Mouse (Mus musculus): ENCODE measurements at regions not wholly inside any gene's neighbourhood (a gene's known extent, or its start where the extent isn't known, plus 50 kb on each side); places are given as distances from the start of the nearest gene placed in this dataset.
"Not testable (repeated sequence)": the region's sequence is repeated elsewhere in the genome, so short reads cannot be mapped to it uniquely, and the experiment has no call there.

DNA sequence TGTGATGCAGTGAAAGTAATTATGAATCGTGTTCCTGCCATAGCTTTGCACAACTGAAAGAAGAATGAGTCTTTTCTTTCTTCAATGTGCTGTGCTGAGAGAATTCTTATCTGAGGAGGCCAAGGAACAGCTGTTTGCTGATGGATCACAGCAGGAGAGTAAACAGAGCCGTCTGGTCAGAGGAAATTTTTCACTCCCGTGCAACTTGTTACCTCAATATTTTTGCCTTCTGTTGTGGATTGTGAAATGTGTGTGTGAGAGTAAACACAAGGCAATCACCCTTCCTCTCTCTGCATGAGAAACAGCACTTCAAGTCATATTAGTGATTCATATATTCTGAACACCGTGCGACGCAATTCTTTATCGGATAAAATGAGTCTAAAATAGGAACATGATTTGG, 171.9 kb downstream of the Epm2a start:
- DNase-seq (ENCODE audit: low read depth, low spot score), result no peak

- DNase-seq (ENCODE audit: low read depth, low spot score), result no peak
These were observed 173.9 kb downstream of the Epm2a start for GRCm38 (mm10) chr10:11517122-11517521.

DNA sequence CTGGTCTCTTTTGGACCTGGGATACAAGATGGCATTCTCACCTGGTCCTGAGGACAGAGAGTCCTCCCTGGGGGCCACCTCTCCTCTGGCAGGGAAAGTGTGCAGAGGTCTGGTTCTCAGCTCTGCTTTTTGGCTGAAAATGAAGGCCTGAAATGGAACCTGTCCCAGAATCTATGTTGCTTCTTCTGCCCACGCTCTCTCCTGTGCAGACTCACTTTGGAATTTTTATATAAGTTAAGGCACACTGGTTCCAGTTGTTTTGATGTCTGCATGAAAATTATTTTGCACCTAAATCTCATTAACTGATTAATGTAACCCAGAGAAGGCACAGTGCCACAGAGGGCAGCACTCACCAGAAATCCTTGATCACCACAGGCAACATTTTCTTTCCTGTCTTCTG, 188.1 kb downstream of the Epm2a start:
- no peak for DNase-seq (ENCODE audit: low read depth, low spot score)

- DNase-seq (ENCODE audit: low read depth, low spot score), result not testable (repeated sequence)
These were observed 212.2 kb downstream of the Epm2a start for GRCm38 (mm10) chr10:11555376-11555775.

DNA sequence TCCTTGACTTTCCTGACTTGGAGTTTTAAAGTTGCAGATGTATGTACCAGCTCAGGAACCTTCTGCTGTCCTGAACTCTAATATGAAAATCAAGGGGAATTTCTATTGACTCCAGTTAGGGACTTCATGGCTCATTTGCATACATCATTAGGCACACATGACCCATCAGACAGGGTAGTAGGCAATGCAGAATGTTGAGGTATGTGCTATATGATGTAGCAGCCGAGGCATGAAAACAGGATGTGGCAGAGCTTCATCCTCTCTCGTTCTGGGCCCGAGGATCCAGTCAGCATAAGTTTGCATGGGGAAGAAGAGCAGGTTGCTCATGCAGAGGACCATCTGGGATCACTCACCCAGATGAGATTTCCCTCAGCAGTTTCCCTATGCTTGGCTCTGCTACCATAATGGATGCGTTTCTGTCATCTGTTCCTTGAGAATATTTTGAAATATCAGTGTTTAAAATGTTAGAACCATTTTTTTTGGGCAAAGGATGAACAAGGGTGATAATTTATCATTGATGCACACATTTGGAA, 227.4 kb downstream of the Epm2a start:
- DNase-seq (ENCODE audit: low read depth, low spot score), result no peak

- no peak for DNase-seq (ENCODE audit: low read depth, low spot score)
These were observed 265.2 kb downstream of the Epm2a start for GRCm38 (mm10) chr10:11608451-11608850.

DNA sequence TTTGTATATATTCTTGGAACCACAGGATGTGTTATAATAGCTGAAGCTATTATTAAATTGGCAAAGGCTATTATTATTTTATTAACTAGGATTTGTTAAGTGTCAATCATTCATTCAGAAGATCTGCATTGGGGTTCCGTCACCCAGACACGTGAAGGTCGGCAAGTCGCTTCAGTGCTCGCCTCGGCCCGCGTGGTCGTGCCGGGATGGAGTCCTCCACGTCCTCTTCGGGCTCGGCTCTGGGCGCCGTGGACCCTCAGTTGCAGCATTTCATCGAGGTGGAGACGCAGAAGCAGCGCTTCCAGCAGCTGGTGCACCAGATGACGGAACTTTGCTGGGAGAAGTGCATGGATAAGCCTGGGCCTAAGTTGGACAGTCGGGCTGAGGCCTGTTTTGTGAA, 265.9 kb downstream of the Epm2a start:
- not testable (repeated sequence) for DNase-seq (ENCODE audit: low read depth, low spot score)

DNA sequence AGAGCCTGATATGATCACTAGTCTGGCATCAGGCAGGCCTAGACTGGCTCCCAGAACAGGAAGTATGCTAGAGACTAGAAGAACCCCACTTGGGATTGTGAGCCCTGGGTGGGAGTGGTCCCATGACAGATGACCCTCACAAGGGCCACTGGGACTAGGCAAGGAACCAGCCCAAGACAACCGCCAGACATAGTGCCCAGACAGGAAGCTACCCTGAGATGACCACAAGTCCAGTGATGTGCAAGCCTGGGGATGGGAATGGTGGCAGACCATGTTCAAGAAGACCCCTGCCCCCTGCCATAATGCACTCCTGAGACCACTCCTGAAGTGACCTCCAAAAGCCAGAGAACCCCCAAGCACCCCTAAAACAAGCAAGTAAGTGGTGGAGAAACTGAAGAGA, 304.9 kb downstream of the Epm2a start:
- DNase-seq (ENCODE audit: low read depth, low spot score), result no peak

DNA sequence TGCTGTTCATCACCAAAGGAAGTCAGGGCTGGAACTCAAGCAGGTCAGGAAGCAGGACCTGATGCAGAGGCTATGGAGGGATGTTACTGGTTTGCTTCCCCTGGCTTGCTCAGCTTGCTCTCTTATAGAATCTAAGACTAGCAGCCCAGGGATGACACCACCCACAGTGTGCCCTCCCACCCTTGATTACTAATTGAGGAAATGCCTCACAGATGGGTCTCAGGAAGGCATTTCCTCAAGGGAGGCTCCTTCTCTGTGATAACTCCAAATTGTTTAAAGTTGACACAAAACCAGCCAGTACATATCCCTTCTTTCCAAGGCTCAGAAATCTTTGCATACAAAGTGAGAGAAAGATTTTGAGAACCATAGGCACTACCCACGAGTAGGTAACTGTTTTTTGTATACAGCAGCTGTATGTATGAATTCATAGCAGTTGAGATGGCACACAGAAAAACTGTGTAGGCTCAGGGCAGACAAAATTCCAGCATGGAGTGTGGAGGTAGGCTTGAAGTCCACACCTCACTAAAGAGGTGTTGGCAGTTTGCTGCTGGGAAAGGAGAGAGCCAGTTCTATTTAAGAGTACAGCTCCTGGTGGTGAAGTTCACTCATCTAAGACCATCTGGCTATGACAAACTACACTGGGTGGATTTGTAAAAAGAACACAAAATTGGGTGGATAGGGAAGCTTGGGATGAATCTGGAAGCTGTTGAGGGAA, 317.0 kb downstream of the Epm2a start:
- no peak for DNase-seq (ENCODE audit: low read depth, low spot score)

- no peak for DNase-seq (ENCODE audit: low read depth, low spot score)
These were observed 318.6 kb downstream of the Epm2a start for GRCm38 (mm10) chr10:11661660-11662250.

DNA sequence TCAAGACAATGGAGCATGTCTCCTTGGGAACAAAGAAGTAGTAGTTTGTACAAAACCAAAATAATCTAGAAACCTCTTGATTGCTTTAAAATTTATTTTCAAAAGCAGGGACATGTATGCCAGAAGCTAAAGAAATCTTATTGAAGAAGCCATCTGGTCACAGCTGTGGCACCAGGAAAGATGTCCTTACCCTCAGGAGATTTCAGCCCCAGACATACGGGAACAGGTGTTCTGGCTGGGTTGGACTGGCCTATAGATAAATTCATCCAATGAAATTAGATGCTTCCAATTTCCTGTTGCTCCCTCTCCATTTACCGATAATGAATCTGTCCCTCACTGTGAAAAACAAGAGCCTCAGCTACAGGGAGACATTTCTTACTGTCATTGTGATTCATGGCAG, 366.5 kb downstream of the Epm2a start:
- DNase-seq (ENCODE audit: low read depth, low spot score), result no peak

DNA sequence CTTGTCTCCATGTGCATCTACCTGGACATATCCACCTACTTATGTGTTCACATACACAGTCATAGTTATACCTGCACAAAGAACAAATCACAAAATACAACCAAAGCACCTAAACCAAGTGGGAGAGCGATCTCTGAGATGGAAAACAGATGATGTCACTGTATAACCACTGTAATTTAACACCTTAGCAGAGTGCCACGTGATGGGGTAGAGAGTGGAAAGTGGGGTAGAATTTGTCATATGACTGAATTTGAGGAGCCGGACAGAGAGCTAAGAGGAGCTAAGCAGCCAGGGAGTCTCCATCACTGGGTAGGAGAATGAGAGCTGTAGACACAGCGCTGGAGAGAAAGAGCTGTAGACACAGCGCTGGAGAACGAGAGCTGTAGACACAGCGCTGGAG, 381.6 kb downstream of the Epm2a start:
- DNase-seq (ENCODE audit: low read depth, low spot score), result no peak

DNA sequence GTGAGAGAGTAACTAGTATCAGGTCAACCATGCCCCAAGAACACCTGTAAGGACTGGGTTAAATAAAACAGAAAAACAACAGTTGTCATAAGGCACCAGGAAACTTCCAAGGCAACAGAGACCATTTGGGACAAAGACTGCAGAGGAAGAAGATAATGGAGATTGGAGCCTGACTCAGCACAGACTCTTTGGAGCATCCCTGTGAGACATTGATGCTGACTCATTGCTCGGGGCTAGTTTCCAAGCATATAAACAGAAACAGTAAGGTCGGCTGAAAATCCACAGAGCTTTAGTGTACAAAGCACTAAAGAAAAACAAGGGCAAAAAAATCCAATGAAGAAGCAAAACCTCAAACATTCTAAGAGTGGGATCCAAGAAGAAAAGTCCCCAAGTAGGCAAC, 386.3 kb downstream of the Epm2a start:
- no peak for DNase-seq (ENCODE audit: low read depth, low spot score)

GRCm38 (mm10) chr10:11739574-11740368, 396.6 kb downstream of the Epm2a start:
- no peak for DNase-seq (ENCODE audit: low read depth, low spot score)

GRCm38 (mm10) chr10:11745587-11745986, 402.4 kb downstream of the Epm2a start:
- DNase-seq (ENCODE audit: low read depth, low spot score), result no peak

GRCm38 (mm10) chr10:11746959-11747358, 403.8 kb downstream of the Epm2a start:
- DNase-seq (ENCODE audit: low read depth, low spot score), result no peak

DNA sequence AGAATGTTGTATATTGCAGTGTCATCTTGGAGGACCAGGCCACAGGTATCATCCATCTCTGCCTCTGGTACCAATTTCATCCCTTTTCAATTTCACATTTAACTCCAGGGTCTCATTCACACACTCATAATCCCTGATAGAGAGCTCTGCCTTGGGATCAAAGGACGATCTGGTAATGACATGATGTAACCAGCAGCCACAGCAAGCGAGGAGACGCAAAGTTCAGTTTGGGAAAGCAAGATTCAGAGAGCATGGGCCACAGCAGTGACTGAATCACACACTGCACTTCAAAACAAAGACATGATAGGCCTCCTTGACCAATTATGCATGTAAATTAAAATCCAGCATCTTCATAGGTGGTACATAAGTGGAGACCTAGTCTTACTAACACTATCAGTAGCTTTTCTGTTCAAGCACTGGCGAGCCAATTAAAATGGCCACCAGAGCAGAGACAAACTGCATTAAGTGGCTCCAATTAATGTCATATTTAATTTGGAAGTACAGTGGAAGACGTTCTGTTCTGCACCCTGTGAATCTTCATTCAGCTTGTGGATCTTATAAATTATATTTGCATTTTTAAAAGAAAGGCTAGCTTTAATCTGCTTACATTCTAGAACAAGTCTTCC, 412.0 kb downstream of the Epm2a start:
- no peak for DNase-seq (ENCODE audit: low read depth, low spot score)

DNA sequence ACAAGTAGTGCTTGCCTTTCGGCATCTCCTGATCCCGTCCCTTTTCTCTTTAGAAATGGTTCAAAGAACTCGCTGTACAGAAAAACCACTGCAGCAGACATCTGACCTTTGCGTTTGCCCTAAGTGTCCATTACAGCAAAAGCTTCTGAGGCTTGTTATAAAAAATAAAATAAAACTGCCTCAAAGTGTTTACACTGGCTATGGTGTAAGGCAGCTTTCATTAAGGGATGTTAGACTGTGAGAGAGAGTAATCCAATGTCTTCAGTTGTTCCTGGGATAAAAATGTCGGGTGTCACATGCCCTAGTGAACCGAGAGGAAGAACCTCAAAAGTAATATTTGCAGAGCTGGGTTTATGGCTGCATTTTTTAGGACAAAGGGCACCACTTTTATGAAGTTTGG, 434.7 kb downstream of the Epm2a start:
- DNase-seq (ENCODE audit: low read depth, low spot score), result no peak

DNA sequence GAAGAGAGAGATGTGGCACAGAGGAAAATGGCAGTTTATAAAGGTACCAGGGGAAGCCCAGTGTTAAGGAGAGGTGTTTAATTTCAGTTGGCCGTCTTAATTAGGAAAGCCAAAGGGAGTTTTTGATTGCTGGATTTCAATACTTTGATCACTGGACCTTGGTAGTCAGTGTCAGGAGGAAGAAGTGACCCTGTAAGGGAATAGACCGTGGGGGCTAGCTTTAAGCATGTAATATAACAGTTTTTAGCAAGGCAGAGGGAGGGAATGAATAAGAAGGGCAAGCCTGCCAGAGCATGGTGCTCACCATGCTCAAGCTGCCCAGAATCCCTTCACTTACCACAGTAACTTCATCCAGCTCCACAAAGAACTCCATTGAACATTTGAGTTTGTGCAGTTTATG, 437.1 kb downstream of the Epm2a start:
- DNase-seq (ENCODE audit: low read depth, low spot score), result no peak

DNA sequence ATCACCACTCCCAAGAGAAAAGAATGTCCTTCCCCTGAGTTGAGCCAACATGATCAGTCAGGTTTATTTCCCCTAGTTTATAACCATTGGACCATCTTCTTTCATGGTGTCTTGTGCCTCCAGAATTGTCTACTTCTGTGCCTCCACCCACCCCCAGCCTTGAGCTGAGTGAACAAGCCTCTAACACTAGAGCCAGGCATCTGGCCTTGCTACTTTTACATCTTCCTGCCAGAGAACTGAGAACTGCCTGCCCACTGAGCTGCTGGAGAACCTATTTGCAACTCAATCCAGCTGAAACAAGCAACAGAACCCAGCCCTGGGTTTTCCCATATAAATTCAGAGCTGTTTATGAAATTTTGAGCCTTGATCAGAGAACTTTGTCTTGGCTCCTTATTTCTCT, 444.0 kb downstream of the Epm2a start:
- DNase-seq (ENCODE audit: low read depth, low spot score), result no peak

- DNase-seq (ENCODE audit: low read depth, low spot score), result no peak
These were observed 456.3 kb downstream of the Epm2a start for GRCm38 (mm10) chr10:11799510-11799909.
